Mouse (Mus musculus): ENCODE results near the gene H2-M5.
A peak's percentile ranks its signal among the peaks of the same experiment; 100 is the strongest.

H2-M5 gene

DNA sequence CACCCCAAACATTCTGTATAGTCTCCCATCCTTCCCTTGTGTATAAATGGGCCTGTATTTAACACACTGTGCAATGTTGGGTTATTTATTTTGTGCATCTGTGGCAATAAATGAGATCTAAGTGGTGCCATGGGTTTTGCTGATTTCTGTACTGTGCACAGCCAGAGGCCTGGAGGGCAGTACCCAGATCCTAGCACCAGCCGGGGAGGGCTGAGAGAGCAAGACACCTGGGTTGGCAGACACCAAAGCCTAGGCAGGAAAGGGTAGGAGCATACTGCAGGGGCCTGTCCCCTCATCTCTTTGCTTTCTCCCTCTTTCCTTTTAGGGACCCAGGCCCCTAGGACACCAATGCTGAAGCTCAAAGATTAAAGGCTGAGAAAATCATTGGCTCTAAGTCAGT is 41.1 kb downstream of the H2-M5 start:
- DNase-seq (ENCODE audit: low spot score), result no peak

- DNase-seq (ENCODE audit: low spot score), result peak; percentile 77
Observed at GRCm38 (mm10) chr17:36947051-36947819, 42.1 kb downstream of the H2-M5 start.

DNA sequence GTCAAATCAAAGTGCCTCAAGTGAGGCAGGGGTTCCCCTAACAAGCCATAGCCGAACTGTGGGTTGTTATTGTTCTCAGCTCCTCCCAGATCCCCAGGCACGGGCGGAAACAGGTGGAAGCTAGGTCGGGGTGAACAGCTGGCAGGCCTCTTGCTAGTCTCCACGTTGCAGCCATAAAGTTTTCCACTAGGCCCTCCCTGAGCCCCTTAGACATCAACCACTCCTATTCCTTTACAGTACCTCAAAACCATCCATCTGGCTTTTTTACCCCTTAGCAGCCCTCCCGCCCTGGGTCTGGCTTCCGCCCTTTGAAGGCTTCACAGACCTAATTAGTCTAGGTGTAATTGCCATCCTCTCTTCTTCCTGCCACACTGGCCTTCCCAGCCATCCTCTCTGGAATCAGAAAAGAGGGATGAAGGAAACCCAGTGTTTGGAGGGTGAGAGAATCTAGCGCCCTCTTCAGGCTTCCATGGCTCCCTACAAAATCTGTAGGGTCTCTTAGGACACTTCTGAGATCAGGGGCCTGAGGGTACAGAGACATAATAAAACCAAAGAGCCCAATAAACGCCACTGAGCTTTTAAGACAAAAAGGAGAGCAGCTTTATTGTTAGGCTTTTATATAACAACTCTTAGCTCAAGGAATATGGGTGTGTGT is 45.1 kb downstream of the H2-M5 start:
- DNase-seq (ENCODE audit: low spot score), result peak; percentile 44

DNA sequence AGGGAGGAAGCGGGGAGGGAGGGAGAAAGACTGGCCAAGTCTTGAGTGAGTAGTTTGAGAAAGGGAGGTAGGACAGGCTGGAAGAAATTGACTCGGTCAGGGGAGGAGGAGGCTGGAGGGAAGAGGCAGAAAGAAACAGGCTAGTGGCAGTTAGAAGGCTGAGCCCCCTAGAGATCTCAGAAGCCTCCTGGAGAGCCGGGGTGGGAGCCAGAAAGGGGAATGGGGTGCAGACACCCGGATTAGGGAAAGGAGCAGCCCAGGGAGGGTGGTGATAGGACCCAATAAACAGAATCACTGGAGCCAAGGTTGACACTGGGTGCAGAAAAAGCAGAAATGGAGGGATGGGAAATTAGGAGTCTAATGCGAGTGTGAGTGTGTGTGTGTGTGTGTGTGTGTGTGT is 45.6 kb downstream of the H2-M5 start:
- peak; percentile 3 for DNase-seq (ENCODE audit: low spot score)

GRCm38 (mm10) chr17:36942791-36943471 is 46.4 kb downstream of the H2-M5 start, which contains the start of gene Rnf39:
Rnf39 (plus strand) TSS chr17:36942918.
- peak; percentile 7 for DNase-seq (ENCODE audit: low spot score)

DNA sequence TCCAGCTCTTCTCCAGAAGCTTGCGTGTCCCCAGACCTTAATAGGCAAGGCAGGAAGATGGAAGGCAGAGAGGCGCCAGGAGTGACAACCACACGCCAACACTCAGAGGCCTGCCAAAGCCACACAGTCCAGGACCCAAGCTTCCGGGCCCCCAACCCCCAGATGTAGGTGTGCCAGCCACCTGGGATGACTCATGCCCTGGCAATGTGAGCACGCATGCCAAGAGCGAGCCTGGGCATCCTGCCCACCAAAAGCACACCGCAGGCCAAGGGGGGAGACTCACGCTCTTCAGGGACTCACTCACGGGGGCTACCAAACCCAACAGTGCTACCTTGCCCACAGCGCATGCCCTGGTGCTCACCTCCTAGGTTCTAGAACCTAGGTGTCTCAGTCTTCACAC is 46.9 kb downstream of the H2-M5 start:
- no peak for DNase-seq (ENCODE audit: low spot score)

GRCm38 (mm10) chr17:36938056-36938455 is 51.3 kb downstream of the H2-M5 start:
- DNase-seq (ENCODE audit: low spot score), result no peak
